Mouse (Mus musculus): ENCODE measurements around the gene Pkp1. TPM values are rescaled to one million over a fixed set of nuclear protein-coding genes. Genes with fewer than 3 reads are reported as not detected.

Pkp1 gene
- total RNA-seq, 1 experiment from 2014 or later = not detected

GRCm38 (mm10) chr1:135846632-135847031, 72.4 kb downstream of the Pkp1 start:
- no peak for ATAC-seq (replicated peaks in 1 of 2; ENCODE audit: insufficient read depth in 1 of 2, low FRiP score in 2 of 2, low TSS enrichment in 1 of 2, low read depth in 1 of 2, poor library complexity in 2 of 2, severe bottlenecking in 2 of 2)

GRCm38 (mm10) chr1:135844481-135844880, 74.5 kb downstream of the Pkp1 start:
- ATAC-seq (replicated peaks in 1 of 2; ENCODE audit: insufficient read depth in 1 of 2, low FRiP score in 2 of 2, low TSS enrichment in 1 of 2, low read depth in 1 of 2, poor library complexity in 2 of 2, severe bottlenecking in 2 of 2) = no peak

GRCm38 (mm10) chr1:135843519-135844262, 75.3 kb downstream of the Pkp1 start:
- ATAC-seq (replicated peaks in 1 of 2; ENCODE audit: insufficient read depth in 1 of 2, low FRiP score in 2 of 2, low TSS enrichment in 1 of 2, low read depth in 1 of 2, poor library complexity in 2 of 2, severe bottlenecking in 2 of 2) = no peak

GRCm38 (mm10) chr1:135840675-135841395, 78.2 kb downstream of the Pkp1 start:
- no peak for ATAC-seq (replicated peaks in 1 of 2; ENCODE audit: insufficient read depth in 1 of 2, low FRiP score in 2 of 2, low TSS enrichment in 1 of 2, low read depth in 1 of 2, poor library complexity in 2 of 2, severe bottlenecking in 2 of 2)

- no peak for ATAC-seq (replicated peaks in 1 of 2; ENCODE audit: insufficient read depth in 1 of 2, low FRiP score in 2 of 2, low TSS enrichment in 1 of 2, low read depth in 1 of 2, poor library complexity in 2 of 2, severe bottlenecking in 2 of 2)
Measured at GRCm38 (mm10) chr1:135839065-135839464, 79.9 kb downstream of the Pkp1 start.

GRCm38 (mm10) chr1:135838626-135839025, 80.4 kb downstream of the Pkp1 start:
- no peak for ATAC-seq (replicated peaks in 1 of 2; ENCODE audit: insufficient read depth in 1 of 2, low FRiP score in 2 of 2, low TSS enrichment in 1 of 2, low read depth in 1 of 2, poor library complexity in 2 of 2, severe bottlenecking in 2 of 2)

GRCm38 (mm10) chr1:135835716-135836483, 83.1 kb downstream of the Pkp1 start, which contains the start of gene Tnnt2:
Gene Tnnt2 (plus strand): TSS chr1:135836354.
- ATAC-seq (replicated peaks in 1 of 2; ENCODE audit: insufficient read depth in 1 of 2, low FRiP score in 2 of 2, low TSS enrichment in 1 of 2, low read depth in 1 of 2, poor library complexity in 2 of 2, severe bottlenecking in 2 of 2) = no peak

GRCm38 (mm10) chr1:135834983-135835382, 84.0 kb downstream of the Pkp1 start:
- no peak for ATAC-seq (replicated peaks in 1 of 2; ENCODE audit: insufficient read depth in 1 of 2, low FRiP score in 2 of 2, low TSS enrichment in 1 of 2, low read depth in 1 of 2, poor library complexity in 2 of 2, severe bottlenecking in 2 of 2)

GRCm38 (mm10) chr1:135834206-135834859, 84.7 kb downstream of the Pkp1 start:
- no peak for ATAC-seq (replicated peaks in 1 of 2; ENCODE audit: insufficient read depth in 1 of 2, low FRiP score in 2 of 2, low TSS enrichment in 1 of 2, low read depth in 1 of 2, poor library complexity in 2 of 2, severe bottlenecking in 2 of 2)

- ATAC-seq (replicated peaks in 1 of 2; ENCODE audit: insufficient read depth in 1 of 2, low FRiP score in 2 of 2, low TSS enrichment in 1 of 2, low read depth in 1 of 2, poor library complexity in 2 of 2, severe bottlenecking in 2 of 2) = peak; percentile 53 to 54; a peak in 3 of 4 replicates
Measured at GRCm38 (mm10) chr1:135828918-135829317, 90.1 kb downstream of the Pkp1 start.

GRCm38 (mm10) chr1:135821780-135822179, 97.2 kb downstream of the Pkp1 start:
- ATAC-seq (replicated peaks in 1 of 2; ENCODE audit: insufficient read depth in 1 of 2, low FRiP score in 2 of 2, low TSS enrichment in 1 of 2, low read depth in 1 of 2, poor library complexity in 2 of 2, severe bottlenecking in 2 of 2) = no peak

Other genes starting within 250 kb of the Pkp1 start
- 148 and 162 TPM in 2 replicates for gene Csrp1, start 199.1 kb downstream of the Pkp1 start, total RNA-seq (2017)
- 2.6 TPM in 1 of 2 replicates, not detected in the other for gene Phlda3, start 153.1 kb downstream of the Pkp1 start, total RNA-seq (2017)
- gene Tnni1, start 139.8 kb downstream of the Pkp1 start, total RNA-seq (2017) = 0.88 TPM in 1 of 2 replicates, not detected in the other
- gene Lad1, start 100.6 kb downstream of the Pkp1 start, total RNA-seq (2017) = not detected in 2 replicates
- gene Tnnt2, start 82.9 kb downstream of the Pkp1 start, total RNA-seq (2017) = not detected in 2 replicates
- gene Igfn1, start 87.1 kb upstream of the Pkp1 start, total RNA-seq (2017) = not detected in 2 replicates
- gene Tmem9, start 88.9 kb upstream of the Pkp1 start, total RNA-seq (2017) = 17.3 and 33.3 TPM in 2 replicates
- gene Ascl5, start 131.6 kb upstream of the Pkp1 start, total RNA-seq (2017) = not detected in 2 replicates
- 1.6 TPM in 1 of 2 replicates, not detected in the other for gene Cacna1s, start 133.5 kb upstream of the Pkp1 start, total RNA-seq (2017)
- gene Kif21b, start 212.2 kb upstream of the Pkp1 start, total RNA-seq (2017) = 19.9 and 26.1 TPM in 2 replicates